Mouse (Mus musculus) neural tube, embryonic 15.5 days (tissue): ENCODE data around the gene Defb42. TPM values are rescaled to one million over a fixed set of nuclear protein-coding genes. Genes with fewer than 3 reads are reported as not detected.

Source experiments
- ATAC-seq: fragments of 200-750 bp; cut with Nextera tagmentation; 2 replicates; pipeline ENCODE4 v1.8.0; 2017; ENCODE audit warnings: mild to moderate bottlenecking, moderate TSS enrichment, moderate library complexity; ENCODE audit not compliant: low FRiP score
- H3K27ac ChIP-seq: fragments of 300-500 bp; sonication (generic); replicated peaks from 2 replicates; pipeline ENCODE4 v1.5.1; 2015; ENCODE audit warnings: mild to moderate bottlenecking, inconsistent platforms
- H3K27me3 ChIP-seq: fragments of 300-500 bp; sonication (generic); replicated peaks from 2 replicates; pipeline ENCODE4 v1.6.1; 2015; ENCODE audit warnings: inconsistent platforms
- H3K36me3 ChIP-seq: fragments of 300-500 bp; sonication (generic); 2 replicates; pipeline ENCODE4 v1.6.1; 2015; ENCODE audit warnings: inconsistent platforms
- H3K4me1 ChIP-seq: fragments of 300-500 bp; sonication (generic); 2 replicates; pipeline ENCODE4 v1.6.1; 2015; ENCODE audit warnings: inconsistent platforms
- H3K4me2 ChIP-seq: fragments of 300-500 bp; sonication (generic); 2 replicates; pipeline ENCODE4 v1.6.1; 2015; ENCODE audit warnings: inconsistent platforms, mild to moderate bottlenecking, moderate library complexity
- H3K4me3 ChIP-seq: fragments of 300-500 bp; sonication (generic); replicated peaks from 2 replicates; pipeline ENCODE4 v1.5.1; 2015; ENCODE audit warnings: mild to moderate bottlenecking, inconsistent platforms
- H3K9ac ChIP-seq: fragments of 300-500 bp; sonication (generic); replicated peaks from 2 replicates; pipeline ENCODE4 v1.6.1; 2015; ENCODE audit warnings: mild to moderate bottlenecking, inconsistent platforms
- H3K9me3 ChIP-seq: fragments of 300-500 bp; sonication (generic); replicated peaks from 2 replicates; pipeline ENCODE4 v1.6.1; 2016; ENCODE audit warnings: inconsistent platforms
- WGBS: fragments of 180-500 bp; shearing (Covaris S2); methylation state at CpG from one replicate; pipeline ENCODE4 v1.1.7; 2015; ENCODE audit warnings: mixed read lengths; 5-methylcytosine and 5-hydroxymethylcytosine counted together
- polyA plus RNA-seq: library from polyadenylated mRNA; unstranded; fragments of >200 nt; fragmentation: Nextera tagmentation; extraction: Ambion mirVana; gene quantifications from 2 replicates; pipeline ENCODE4 v1.2.1, GENCODE M21; 2015

Gene Defb42
- polyA plus RNA-seq, 1 experiment from 2014 or later, result 0.51 TPM

- no peak overlapping the region for H3K9ac ChIP-seq
- 98% methylated on average over 2 of the region's 2 CpGs for WGBS
- 0 out of 2 replicates have a peak, but pooled peaks cover 3% of the 10 kb centered on the region for H3K4me1 ChIP-seq
- no peak overlapping the region for H3K4me2 ChIP-seq
- no peaks in the 10 kb centered on the region for H3K9me3 ChIP-seq
- no peak overlapping the region for H3K4me3 ChIP-seq
- H3K27me3 ChIP-seq, result 0 out of 2 replicates have a peak, but pooled peaks cover 5% of the 10 kb centered on the region
- no peak for ATAC-seq
- no peaks in the 10 kb centered on the region for H3K36me3 ChIP-seq
- no peak overlapping the region for H3K27ac ChIP-seq
Measured at GRCm38 (mm10) chr14:63062184-63062583, 15.4 kb downstream of the Defb42 start.

GRCm38 (mm10) chr14:63065391-63065790 is 18.6 kb downstream of the Defb42 start:
- WGBS, result 82% methylated on average over 5 of the region's 5 CpGs
- no peak for ATAC-seq
- Histone ChIP-seq H3K4me1 (0 out of 2 replicates have a peak, but pooled peaks cover 3% of the 10 kb centered on the region), H3K27ac (no peak overlapping the region), H3K4me2 (no peak overlapping the region), H3K9me3 (no peaks in the 10 kb centered on the region), H3K27me3 (0 out of 2 replicates have a peak, but pooled peaks cover 5% of the 10 kb centered on the region), H3K9ac (no peak overlapping the region), H3K36me3 (no peaks in the 10 kb centered on the region), H3K4me3 (no peak overlapping the region)

GRCm38 (mm10) chr14:63066630-63067310 is 20.0 kb downstream of the Defb42 start:
- Histone ChIP-seq H3K4me2 (peak overlapping the region; percentile 50), H3K36me3 (no peaks in the 10 kb centered on the region), H3K4me1 (0 out of 2 replicates have a peak, but pooled peaks cover 3% of the 10 kb centered on the region), H3K9me3 (no peaks in the 10 kb centered on the region), H3K27me3 (0 out of 2 replicates have a peak, but pooled peaks cover 5% of the 10 kb centered on the region), H3K9ac (no peak overlapping the region), H3K4me3 (no peak overlapping the region), H3K27ac (no peak overlapping the region)
- 33% methylated on average over 16 of the region's 16 CpGs for WGBS
- peak; percentile 57; the same call in 1 of the 2 replicates for ATAC-seq

GRCm38 (mm10) chr14:63067708-63068107 is 20.9 kb downstream of the Defb42 start:
- Histone ChIP-seq H3K27me3 (0 out of 2 replicates have a peak, but pooled peaks cover 5% of the 10 kb centered on the region), H3K9me3 (no peaks in the 10 kb centered on the region), H3K36me3 (no peaks in the 10 kb centered on the region), H3K4me2 (no peak overlapping the region), H3K27ac (no peak overlapping the region), H3K9ac (no peak overlapping the region), H3K4me1 (0 out of 2 replicates have a peak, but pooled peaks cover 3% of the 10 kb centered on the region), H3K4me3 (no peak overlapping the region)
- no peak for ATAC-seq
- 84% methylated on average over 15 of the region's 15 CpGs for WGBS

Other genes starting within 250 kb of the Defb42 start
- gene Wdfy2, start 209.3 kb upstream of the Defb42 start, polyA plus RNA-seq, result 7.0 and 7.4 TPM in 2 replicates
- not detected in 2 replicates for gene Defb48, start 62.5 kb upstream of the Defb42 start, polyA plus RNA-seq
- gene Defb47, start 48.9 kb upstream of the Defb42 start, polyA plus RNA-seq, result not detected in 2 replicates
- gene Defb43, start 35.2 kb upstream of the Defb42 start, polyA plus RNA-seq, result not detected in 2 replicates
- not detected in 2 replicates for gene Defb30, start 3.0 kb downstream of the Defb42 start, polyA plus RNA-seq